ENCODE assay signal across 29 mouse cellular contexts in genomic region chr13:96681088-96681620, GRCm38 (mm10). TPM values are rescaled to one million over a fixed set of nuclear protein-coding genes. Genes with fewer than 3 reads are reported as not detected.
A peak's percentile ranks its signal among the peaks of the same experiment; 100 is the strongest.
DNase-seq lines count a peak whose midpoint lies in the region; ATAC-seq and TF ChIP-seq lines count a peak whose summit lies in the region.
"Had no signal": no experiment of that assay in that cellular context is flagged by ENCODE, and none has a peak within 500 bp of the region (broad histone marks: within the 10 kb centered on the region; RNA-seq: fewer than 3 reads in every experiment).

No protein-coding gene starts in this region.

- no peaks in the 10 kb centered on the region for H3K4me1 ChIP-seq in midbrain, embryonic 11.5 days (ENCODE audit: control insufficient read depth, insufficient read depth, low read length)
- no peaks in the 10 kb centered on the region for H3K4me1 ChIP-seq in midbrain, embryonic 10.5 days
- peaks cover 17% of the 10 kb centered on the region for H3K4me1 ChIP-seq in bone marrow macrophage, adult 2 months (ENCODE audit: control insufficient read depth, insufficient read depth, low read length)
- no peaks in the 10 kb centered on the region for H3K4me1 ChIP-seq in stomach, postnatal 0 days (replicated peaks; ENCODE audit: control insufficient read depth, insufficient read depth)
- H3K4me1 ChIP-seq: embryonic facial prominence, embryonic 10.5 days; heart, embryonic 15.5 days; limb, embryonic 10.5 days; neural tube, embryonic 13.5 days had no signal

- H3K27ac ChIP-seq in midbrain, embryonic 11.5 days (ENCODE audit: low read depth, low read length): no peak overlapping the region
- H3K27ac ChIP-seq in midbrain, embryonic 10.5 days (replicated peaks): no peak overlapping the region
- H3K27ac ChIP-seq in bone marrow macrophage, adult 2 months (ENCODE audit: insufficient read depth, low read depth, low read length): 0 out of 2 replicates have a peak overlapping the region, but pooled peaks have one; percentile 22
- no peak overlapping the region for H3K27ac ChIP-seq in stomach, postnatal 0 days (replicated peaks)
- H3K27ac ChIP-seq: embryonic facial prominence, embryonic 10.5 days; heart, embryonic 15.5 days; hindbrain, embryonic 14.5 days; limb, embryonic 10.5 days; neural tube, embryonic 13.5 days had no signal

- ATAC-seq in midbrain, embryonic 11.5 days (ENCODE audit: low FRiP score): no peak
- peak; percentile 79 for ATAC-seq in stomach, postnatal 0 days (ENCODE audit: low FRiP score, low TSS enrichment)
- no peak for ATAC-seq in monocyte, adult 5-6 weeks (replicated peaks; ENCODE audit: insufficient number of reproducible peaks, low FRiP score, low TSS enrichment, poor library complexity, severe bottlenecking)
- ATAC-seq: forebrain, postnatal 0 days; inflammation-experienced regulatory T-cells, adult 6 months; liver, postnatal 0 days; lung, postnatal 0 days had no signal

- no peak overlapping the region for H3K4me2 ChIP-seq in midbrain, embryonic 11.5 days
- no peak overlapping the region for H3K4me2 ChIP-seq in stomach, postnatal 0 days (replicated peaks; ENCODE audit: low read depth)
- H3K4me2 ChIP-seq: heart, embryonic 15.5 days; hindbrain, embryonic 14.5 days; neural tube, embryonic 13.5 days had no signal

- H3K27me3 ChIP-seq in midbrain, embryonic 11.5 days (ENCODE audit: control insufficient read depth, insufficient read depth, low read length): no peaks in the 10 kb centered on the region
- no peaks in the 10 kb centered on the region for H3K27me3 ChIP-seq in midbrain, embryonic 10.5 days (ENCODE audit: low read depth, poor library complexity, severe bottlenecking)
- H3K27me3 ChIP-seq in stomach, postnatal 0 days (ENCODE audit: control insufficient read depth, insufficient read depth, low read length): no peaks in the 10 kb centered on the region
- H3K27me3 ChIP-seq: heart, embryonic 15.5 days; neural tube, embryonic 13.5 days had no signal

- no peak for TF ChIP-seq POLR2A in bone marrow macrophage, adult 2 months (IDR thresholded peaks at IDR 0.05; ENCODE audit: borderline replicate concordance, low read depth, low read length)

- no peak for TF ChIP-seq CTCF in bone marrow macrophage, adult 2 months (IDR thresholded peaks at IDR 0.05; ENCODE audit: low read depth, low read length)
- no peak for TF ChIP-seq CTCF in stomach, postnatal 0 days (IDR thresholded peaks at IDR 0.05; ENCODE audit: low read depth)

- peak; percentile 64 for DNase-seq in adrenal gland, adult 2 months
- no peak for DNase-seq in adrenal gland, postnatal 36 days
- peak; percentile 69 for DNase-seq in midbrain, embryonic 11.5 days (ENCODE audit: low spot score, missing footprints)
- no peak for DNase-seq in midbrain, embryonic 10.5 days (ENCODE audit: low spot score)
- no peak for DNase-seq in stomach, postnatal 0 days (ENCODE audit: low spot score)
- no peak for DNase-seq in layer of hippocampus, postnatal 14 days (ENCODE audit: low spot score in 2 of 2)
- DNase-seq: adrenal gland, postnatal 14 days; B cell, adult 2 months; cerebellum, adult 2 months; forebrain, postnatal 0 days; gastrocnemius, postnatal 36 days; heart, postnatal 4 days; kidney, adult 18-20 months; layer of hippocampus, adult 9-11 months; liver, postnatal 0 days; midbrain, embryonic 14.5 days; retina, postnatal 1 day; right cerebral cortex, postnatal 25 days; spleen, adult 18-20 months; thymus, postnatal 4 days had no signal

- H3K9me3 ChIP-seq in midbrain, embryonic 11.5 days (ENCODE audit: control insufficient read depth, low read length): no peaks in the 10 kb centered on the region
- no peaks in the 10 kb centered on the region for H3K9me3 ChIP-seq in midbrain, embryonic 10.5 days (replicated peaks)
- H3K9me3 ChIP-seq in stomach, postnatal 0 days (ENCODE audit: control insufficient read depth, low read length): no peaks in the 10 kb centered on the region
- H3K9me3 ChIP-seq: embryonic facial prominence, embryonic 10.5 days; heart, embryonic 15.5 days; limb, embryonic 10.5 days; neural tube, embryonic 13.5 days had no signal

- no peak overlapping the region for H3K4me3 ChIP-seq in midbrain, embryonic 11.5 days (ENCODE audit: low read depth, low read length)
- H3K4me3 ChIP-seq in midbrain, embryonic 10.5 days: no peak overlapping the region
- no peak overlapping the region for H3K4me3 ChIP-seq in bone marrow macrophage, adult 2 months (ENCODE audit: insufficient read depth, low read length)
- H3K4me3 ChIP-seq in stomach, postnatal 0 days (ENCODE audit: low read depth, low read length): no peak overlapping the region
- H3K4me3 ChIP-seq: embryonic facial prominence, embryonic 10.5 days; heart, embryonic 15.5 days; limb, embryonic 10.5 days; neural tube, embryonic 13.5 days had no signal

- TF ChIP-seq EP300 in stomach, postnatal 0 days (optimal IDR thresholded peaks at IDR 0.05): no peak

- no peaks in the 10 kb centered on the region for H3K36me3 ChIP-seq in midbrain, embryonic 11.5 days (ENCODE audit: control insufficient read depth, insufficient read depth, low read length)
- H3K36me3 ChIP-seq in midbrain, embryonic 10.5 days: no peaks in the 10 kb centered on the region
- no peaks in the 10 kb centered on the region for H3K36me3 ChIP-seq in stomach, postnatal 0 days (ENCODE audit: control insufficient read depth, insufficient read depth, low read length)
- H3K36me3 ChIP-seq: embryonic facial prominence, embryonic 10.5 days; heart, embryonic 15.5 days; limb, embryonic 10.5 days; neural tube, embryonic 13.5 days had no signal

- no peak overlapping the region for H3K9ac ChIP-seq in midbrain, embryonic 11.5 days (ENCODE audit: low read length)
- H3K9ac ChIP-seq in stomach, postnatal 0 days (ENCODE audit: low read length): no peak overlapping the region
- H3K9ac ChIP-seq: forebrain, postnatal 0 days; heart, embryonic 15.5 days; hindbrain, embryonic 14.5 days; liver, postnatal 0 days; neural tube, embryonic 13.5 days had no signal

RNA-seq across cellular contexts. Expression of gene Hmgcr, which starts 10.4 kb away (rescaled TPM):
- total RNA-seq in adrenal gland, adult 2 months (2021): 100 to 1,000 TPM in 1 of 2 experiments, 10 to 100 TPM in 1; 33.6 to 276 TPM
- 16.3 and 40.0 TPM in 2 replicates for polyA plus RNA-seq in adrenal gland, adult 2 months (2012; rRNA removed)
- 100 to 1,000 TPM; 136 to 162 TPM for total RNA-seq in adrenal gland, postnatal 36 days (2021)
- 215 and 234 TPM in 2 replicates for polyA plus RNA-seq in midbrain, embryonic 11.5 days (2014; fragmentation: Nextera tagmentation; extraction: Ambion mirVana)
- polyA plus RNA-seq in midbrain, embryonic 10.5 days (2016; fragmentation: Nextera tagmentation; extraction: Ambion mirVana): 153 and 183 TPM in 2 replicates
- polyA plus RNA-seq in bone marrow macrophage, adult 2 months (2012; ENCODE audit: insufficient read depth, insufficient read length, missing spikeins): 19.5 and 26.5 TPM in 2 replicates
- 40.9 and 41.9 TPM in 2 replicates for polyA plus RNA-seq in stomach, postnatal 0 days (2015; fragmentation: Nextera tagmentation; extraction: Ambion mirVana)
- 49.8 to 81.5 TPM (median 53.9 TPM) in 3 replicates for total RNA-seq in monocyte, adult 5-6 weeks (2017)
- 100 to 1,000 TPM; 206 to 227 TPM for total RNA-seq in layer of hippocampus, postnatal 14 days (2021)

Comparison
In these comparisons a context has a peak if more than half of its experiments do, and no peak if none do; other contexts are left out.
1. DNase-seq: peak in adrenal gland, adult 2 months (single experiment) and midbrain, embryonic 11.5 days (single experiment); none in adrenal gland, postnatal 36 days (0 of 2), midbrain, embryonic 10.5 days (single experiment), stomach, postnatal 0 days (single experiment) and layer of hippocampus, postnatal 14 days (0 of 2).